Mouse (Mus musculus): ENCODE measurements around the gene Rcl1. TPM values are rescaled to one million over a fixed set of nuclear protein-coding genes. Genes with fewer than 3 reads are reported as not detected.

Rcl1 gene
- total RNA-seq, 1 experiment from 2014 or later = 11.4 TPM

Other genes with a start within 250 kb of the Rcl1 start
- gene Plpp6, start 137.4 kb upstream of the Rcl1 start, total RNA-seq (2017) = 6.7 to 12.2 TPM (median 11.9 TPM) in 3 replicates
- 1.2 to 4.4 TPM (median 1.6 TPM) in 3 replicates for gene 4430402I18Rik, start 133.6 kb upstream of the Rcl1 start, total RNA-seq (2017)
- gene Cdc37l1, start 111.0 kb upstream of the Rcl1 start, total RNA-seq (2017) = 41.7 to 93.1 TPM (median 56.3 TPM) in 3 replicates
- gene Ak3, start 53.4 kb upstream of the Rcl1 start, total RNA-seq (2017) = 25.3 to 47.3 TPM (median 27.9 TPM) in 3 replicates
- gene Jak2, start 150.5 kb downstream of the Rcl1 start, total RNA-seq (2017) = 123 to 164 TPM (median 125 TPM) in 3 replicates
- gene Insl6, start 224.0 kb downstream of the Rcl1 start, total RNA-seq (2017) = 10.8 to 13.7 TPM (median 11.6 TPM) in 3 replicates
- gene Rln1, start 233.3 kb downstream of the Rcl1 start, total RNA-seq (2017) = 0.29 TPM in 1 of 3 replicates, not detected in the others

All from monocyte, adult 5-6 weeks (primary cell).